Mouse (Mus musculus) midbrain, embryonic 14.5 days (tissue): Measurements from ENCODE around the gene Slc5a3. TPM values are rescaled to one million over a fixed set of nuclear protein-coding genes. Genes with fewer than 3 reads are reported as not detected.

Experiments used
- ATAC-seq: fragments of 200-750 bp; cut with Nextera tagmentation; 2 replicates; pipeline ENCODE4 v1.8.0; 2017; ENCODE audit warnings: moderate number of reproducible peaks, moderate library complexity; ENCODE audit not compliant: low FRiP score, low TSS enrichment
- DNase-seq: peaks from one replicate; pipeline ENCODE4 v3.0.0-alpha.2; 2015
- H3K27ac ChIP-seq: fragments of 300-500 bp; sonication (generic); replicated peaks from 2 replicates; pipeline ENCODE4 v1.5.1; 2014; ENCODE audit warnings: mild to moderate bottlenecking, low read depth, low read length, moderate library complexity
- H3K27me3 ChIP-seq: fragments of 300-500 bp; sonication (generic); 2 replicates; pipeline ENCODE4 v1.6.1; 2014; ENCODE audit warnings: low read length, control low read depth, mixed read lengths; ENCODE audit not compliant: control insufficient read depth, insufficient read depth
- H3K36me3 ChIP-seq: fragments of 300-500 bp; sonication (generic); 2 replicates; pipeline ENCODE4 v1.6.1; 2014; ENCODE audit warnings: low read length, control low read depth; ENCODE audit not compliant: control insufficient read depth, insufficient read depth
- H3K4me1 ChIP-seq: fragments of 300-500 bp; sonication (generic); 2 replicates; pipeline ENCODE4 v1.6.1; 2014; ENCODE audit warnings: mild to moderate bottlenecking, antibody characterized with exemption, low read length, control low read depth; ENCODE audit not compliant: control insufficient read depth, insufficient read depth
- H3K4me2 ChIP-seq: fragments of 300-500 bp; sonication (generic); 2 replicates; pipeline ENCODE4 v1.6.1; 2014; ENCODE audit warnings: mild to moderate bottlenecking, low read length, moderate library complexity
- H3K4me3 ChIP-seq: fragments of 300-500 bp; sonication (generic); replicated peaks from 2 replicates; pipeline ENCODE4 v1.5.1; 2014; ENCODE audit warnings: low read depth, low read length
- H3K9ac ChIP-seq: fragments of 300-500 bp; sonication (generic); replicated peaks from 2 replicates; pipeline ENCODE4 v1.6.1; 2014; ENCODE audit warnings: mild to moderate bottlenecking, low read length, moderate library complexity
- H3K9me3 ChIP-seq: fragments of 300-500 bp; sonication (generic); 2 replicates; pipeline ENCODE4 v1.6.1; 2016; ENCODE audit warnings: low read length, control low read depth, mixed read lengths; ENCODE audit not compliant: control insufficient read depth
- WGBS: fragments of 180-500 bp; shearing (Covaris S2); extraction: QIAGEN DNeasy Blood & Tissue Kit; methylation state at CpG from one replicate; pipeline ENCODE4 v1.1.7; 2014; 5-methylcytosine and 5-hydroxymethylcytosine counted together
- polyA plus RNA-seq: library from polyadenylated mRNA; unstranded; fragments of >200 nt; fragmentation: Nextera tagmentation; extraction: Ambion mirVana; gene quantifications from 2 replicates; pipeline ENCODE4 v1.2.1, GENCODE M21; 2014

Slc5a3 gene
- polyA plus RNA-seq: 22.2 and 30.6 TPM in 2 replicates

DNA sequence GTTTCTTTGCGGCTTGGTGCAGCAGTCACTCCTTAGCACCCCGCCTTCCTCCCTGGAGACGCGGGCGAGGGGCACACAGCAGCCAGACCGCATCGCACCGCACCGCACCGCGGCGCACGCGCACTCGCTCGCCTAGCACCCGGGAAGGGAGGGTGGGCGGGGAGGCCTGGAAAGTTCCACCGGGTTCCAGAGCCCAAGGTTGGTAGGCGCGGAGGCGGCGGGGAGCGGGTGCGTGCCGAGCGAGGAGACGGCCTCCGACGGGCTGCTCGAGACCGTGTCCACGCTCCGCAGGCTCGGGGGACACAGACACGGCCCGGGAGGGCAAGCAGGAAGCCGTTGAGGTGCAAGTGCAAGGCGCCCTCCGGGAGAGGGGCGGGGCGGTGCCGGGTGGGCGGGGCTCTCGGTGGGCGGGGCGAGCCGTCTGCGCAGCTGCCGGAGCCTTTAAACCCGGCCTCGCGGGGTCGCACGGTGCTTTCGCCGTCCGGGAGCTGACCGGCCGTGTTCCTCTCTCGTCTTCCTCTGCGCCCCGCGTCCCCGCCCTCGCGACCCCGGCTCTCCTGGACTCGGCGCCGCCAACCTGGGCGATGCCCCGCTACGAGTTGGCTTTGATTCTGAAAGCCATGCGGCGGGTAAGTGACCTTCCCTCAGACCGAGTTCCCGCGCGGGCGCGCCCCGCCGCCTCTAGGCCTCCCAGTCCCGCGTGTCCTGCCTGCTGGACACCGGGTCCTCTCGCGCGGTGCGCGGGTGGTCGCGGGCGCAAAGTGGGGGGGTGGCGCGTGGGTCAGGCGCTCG is at the start of gene Slc5a3, which contains the start of the genes Mrps6 and Gm49711:
Slc5a3 (plus strand) TSS at position 471 of the 792 bp plus-strand sequence.
Mrps6 (plus strand) TSS at position 419 of the 792 bp plus-strand sequence.
Gm49711 (plus strand) TSS at position 465 of the 792 bp plus-strand sequence.
- Histone ChIP-seq H3K9me3 (0 out of 2 replicates have a peak, but pooled peaks cover 4% of the 10 kb centered on the region), H3K4me1 (peaks cover 21% of the 10 kb centered on the region), H3K36me3 (peaks cover 10% of the 10 kb centered on the region), H3K4me2 (peak within 1 kb of the TSS; percentile 84), H3K27ac (peak within 1 kb of the TSS; percentile 85), H3K9ac (peak within 1 kb of the TSS; percentile 78), H3K27me3 (no peaks in the 10 kb centered on the region), H3K4me3 (peak within 1 kb of the TSS; percentile 88)
- DNase-seq (peak; percentile 94), ATAC-seq (peak; percentile 91)
- under 1% methylated on average over 95 of the region's 99 CpGs for WGBS

DNA sequence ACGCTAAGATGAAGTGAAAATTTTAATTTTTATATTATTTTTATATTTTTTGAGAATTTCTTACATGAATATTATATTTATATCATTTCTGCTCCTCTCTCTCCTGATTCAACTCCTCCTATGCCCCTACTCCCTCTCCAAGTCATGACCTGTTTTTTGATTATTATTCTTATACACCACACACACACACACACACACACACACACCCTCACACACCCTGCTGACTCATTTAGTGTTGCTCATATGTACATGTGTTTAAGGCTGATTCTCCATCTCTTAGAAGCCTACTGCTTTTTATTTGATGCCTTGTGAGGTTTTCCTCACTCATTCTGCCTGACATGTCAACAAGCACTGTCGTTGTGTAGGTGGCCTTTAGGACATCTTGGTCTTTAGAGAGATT is 48.5 kb upstream of the Slc5a3 start:
- no peak overlapping the region for H3K27ac ChIP-seq
- H3K9ac ChIP-seq: no peak overlapping the region
- no peaks in the 10 kb centered on the region for H3K36me3 ChIP-seq
- no peaks in the 10 kb centered on the region for H3K27me3 ChIP-seq
- H3K4me1 ChIP-seq: no peaks in the 10 kb centered on the region
- H3K9me3 ChIP-seq: no peaks in the 10 kb centered on the region
- WGBS: 88% methylated on average over 2 of the region's 2 CpGs
- no peak for DNase-seq
- no peak for ATAC-seq
- H3K4me2 ChIP-seq: no peak overlapping the region
- H3K4me3 ChIP-seq: no peak overlapping the region

DNA sequence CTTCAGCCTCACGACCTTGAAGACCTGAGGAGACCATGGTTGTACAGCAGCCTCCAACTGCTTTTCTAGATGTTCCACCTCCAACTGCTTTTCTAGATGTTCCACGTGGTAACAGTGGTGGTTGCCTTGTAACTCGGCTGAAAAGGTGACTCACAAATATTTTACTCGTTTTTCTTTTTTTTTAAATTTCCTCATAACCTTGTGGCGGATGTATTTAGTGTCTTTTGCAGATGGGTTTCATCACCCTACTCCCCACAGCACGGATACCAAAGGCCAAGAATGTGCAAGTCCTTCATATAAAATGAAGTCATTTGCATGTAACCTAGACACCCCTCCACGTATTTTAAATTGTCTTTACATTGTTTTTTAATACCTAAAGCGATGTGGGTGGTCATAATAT is 41.3 kb upstream of the Slc5a3 start:
- DNase-seq (no peak), ATAC-seq (no peak)
- Histone ChIP-seq H3K27ac (no peak overlapping the region), H3K9me3 (no peaks in the 10 kb centered on the region), H3K36me3 (no peaks in the 10 kb centered on the region), H3K4me3 (no peak overlapping the region), H3K4me2 (no peak overlapping the region), H3K27me3 (no peaks in the 10 kb centered on the region), H3K4me1 (0 out of 2 replicates have a peak, but pooled peaks cover 4% of the 10 kb centered on the region), H3K9ac (no peak overlapping the region)
- WGBS: 93% methylated on average over 8 of the region's 8 CpGs

DNA sequence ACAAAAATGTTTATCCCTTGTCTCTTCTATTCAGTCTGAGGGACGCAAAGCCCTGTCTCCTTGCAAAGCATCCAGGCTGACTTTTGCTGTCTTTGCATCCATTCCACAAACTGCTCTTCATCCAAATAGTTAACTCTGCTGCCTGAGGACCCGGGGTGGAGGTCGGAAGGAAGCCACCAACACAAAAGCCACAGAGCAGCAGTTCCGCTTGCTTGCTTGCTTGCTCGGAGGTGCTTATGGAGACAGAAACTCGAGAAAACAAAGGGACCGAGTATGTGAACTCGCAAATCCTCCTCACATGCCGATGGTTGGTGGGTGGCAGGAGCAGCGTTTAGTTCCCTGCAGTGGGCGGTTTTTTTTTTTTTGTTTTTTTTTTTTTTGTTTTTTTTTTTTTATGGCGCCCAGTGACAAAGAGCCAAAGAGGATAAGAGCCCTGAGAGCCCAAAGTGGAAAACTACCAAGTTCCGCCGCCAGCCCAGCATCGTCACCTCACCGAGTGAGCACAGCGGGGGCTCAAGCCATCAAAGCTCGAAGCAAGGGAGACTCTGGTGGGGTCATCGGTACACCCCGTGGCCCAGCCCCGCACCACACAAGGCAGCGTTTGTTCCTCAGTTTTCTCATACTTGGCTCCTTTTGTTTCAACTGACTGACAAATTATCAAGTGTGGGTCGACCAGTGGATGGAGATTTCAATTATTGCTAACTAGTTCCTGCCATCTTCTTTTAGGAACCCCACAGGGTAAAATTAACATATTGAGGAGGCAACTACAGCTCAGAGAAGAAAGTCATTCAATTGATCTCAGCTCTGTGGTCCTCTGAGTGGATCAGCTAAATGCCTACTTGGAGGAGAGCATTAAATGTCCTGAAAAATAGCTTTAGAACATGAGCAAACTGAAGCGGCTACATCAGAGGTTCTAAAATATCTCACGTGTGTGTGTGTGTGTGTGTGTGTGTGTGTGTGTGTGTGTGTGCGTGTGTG is 38.7 kb upstream of the Slc5a3 start:
- Histone ChIP-seq H3K9ac (peak overlapping the region; percentile 54), H3K4me1 (0 out of 2 replicates have a peak, but pooled peaks cover 4% of the 10 kb centered on the region), H3K27ac (peak overlapping the region; percentile 68), H3K4me2 (peak overlapping the region; percentile 64), H3K9me3 (no peaks in the 10 kb centered on the region), H3K4me3 (peak overlapping the region; percentile 34), H3K27me3 (no peaks in the 10 kb centered on the region), H3K36me3 (no peaks in the 10 kb centered on the region)
- DNase-seq (peak; percentile 69), ATAC-seq (peak; percentile 60; the same call in 1 of the 2 replicates)
- WGBS: 6% methylated on average over 26 of the region's 26 CpGs

DNA sequence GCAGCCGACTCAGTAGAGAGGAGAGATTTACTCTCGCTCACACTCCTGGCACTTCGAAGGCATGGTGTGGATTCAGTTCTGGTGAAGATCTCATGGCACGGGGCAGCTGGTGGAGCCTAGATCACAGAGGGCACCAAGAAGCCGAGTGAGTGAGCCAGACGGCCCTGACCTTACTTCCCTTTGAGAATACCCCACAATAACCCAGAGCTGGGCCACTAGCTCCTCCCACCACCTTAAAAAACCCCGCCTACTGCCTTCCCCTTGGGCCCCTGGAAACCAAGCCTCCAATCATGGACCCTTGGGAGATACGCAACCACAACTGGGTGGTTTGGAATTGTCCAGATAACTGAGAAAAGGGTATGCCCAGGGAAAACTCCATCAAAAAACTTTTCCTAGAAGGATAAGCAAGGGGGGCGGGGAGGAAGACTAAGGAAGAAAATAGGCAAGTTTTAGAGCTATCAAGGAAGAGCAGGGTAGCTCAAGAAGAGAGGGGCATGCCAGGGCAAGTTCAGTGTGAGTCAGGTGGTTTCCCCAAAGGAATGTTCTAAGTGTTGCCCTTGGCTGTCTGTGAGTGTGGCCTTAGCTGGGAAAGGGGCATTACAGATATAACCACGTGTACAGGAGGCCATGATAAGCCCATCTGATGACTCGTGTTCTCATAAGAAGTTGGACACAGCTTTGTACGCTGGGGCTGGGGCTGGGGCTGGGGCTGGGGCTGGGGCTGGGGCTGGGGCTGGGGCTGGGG is 36.3 kb upstream of the Slc5a3 start:
- no peak overlapping the region for H3K9ac ChIP-seq
- H3K27me3 ChIP-seq: no peaks in the 10 kb centered on the region
- ATAC-seq: no peak
- no peaks in the 10 kb centered on the region for H3K36me3 ChIP-seq
- WGBS: 87% methylated on average over 12 of the region's 12 CpGs
- H3K9me3 ChIP-seq: no peaks in the 10 kb centered on the region
- no peak overlapping the region for H3K27ac ChIP-seq
- no peak overlapping the region for H3K4me3 ChIP-seq
- DNase-seq: no peak
- 0 out of 2 replicates have a peak, but pooled peaks cover 4% of the 10 kb centered on the region for H3K4me1 ChIP-seq
- no peak overlapping the region for H3K4me2 ChIP-seq

DNA sequence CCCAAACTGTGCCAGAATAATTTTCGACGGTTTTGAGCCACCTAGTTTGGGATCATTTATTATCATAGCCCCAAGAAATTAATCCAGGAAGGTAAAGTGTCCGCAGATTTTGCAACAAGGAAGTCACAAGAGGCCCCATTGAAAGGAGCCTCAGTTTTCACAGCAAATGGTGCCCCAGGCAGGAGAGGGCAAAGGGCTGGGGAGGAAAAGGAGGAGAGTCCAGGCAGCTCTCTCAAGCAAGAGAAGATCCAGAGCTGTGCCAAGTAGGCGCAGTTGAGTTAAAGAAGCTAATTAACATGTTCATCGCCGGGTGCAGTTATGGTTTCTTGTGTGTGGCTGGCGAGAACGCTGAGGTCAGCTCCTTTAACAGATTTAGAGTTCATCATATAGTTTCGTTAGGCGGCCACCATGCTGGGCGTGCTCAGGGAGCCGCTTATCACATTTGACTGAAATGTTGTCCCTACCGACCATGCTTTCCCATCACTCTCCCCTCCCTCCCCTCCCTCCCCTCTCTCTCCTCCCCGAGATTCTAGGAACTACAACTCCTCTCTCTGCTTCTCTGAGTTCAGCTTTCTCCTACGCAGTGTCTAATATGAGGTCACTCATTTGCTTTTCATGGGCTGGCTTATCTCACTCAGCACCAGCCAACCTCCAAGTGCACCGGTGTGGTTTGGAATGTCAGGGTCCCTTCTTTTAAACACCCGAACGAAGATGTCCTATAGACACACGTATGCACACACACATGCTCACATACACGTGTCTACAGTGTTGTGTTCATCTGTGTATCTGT is 35.4 kb upstream of the Slc5a3 start:
- H3K4me1 ChIP-seq: 0 out of 2 replicates have a peak, but pooled peaks cover 4% of the 10 kb centered on the region
- no peak overlapping the region for H3K9ac ChIP-seq
- H3K9me3 ChIP-seq: no peaks in the 10 kb centered on the region
- H3K4me3 ChIP-seq: no peak overlapping the region
- no peak overlapping the region for H3K4me2 ChIP-seq
- no peaks in the 10 kb centered on the region for H3K36me3 ChIP-seq
- DNase-seq (no peak), ATAC-seq (no peak)
- H3K27ac ChIP-seq: no peak overlapping the region
- no peaks in the 10 kb centered on the region for H3K27me3 ChIP-seq
- 80% methylated on average over 20 of the region's 20 CpGs for WGBS

DNA sequence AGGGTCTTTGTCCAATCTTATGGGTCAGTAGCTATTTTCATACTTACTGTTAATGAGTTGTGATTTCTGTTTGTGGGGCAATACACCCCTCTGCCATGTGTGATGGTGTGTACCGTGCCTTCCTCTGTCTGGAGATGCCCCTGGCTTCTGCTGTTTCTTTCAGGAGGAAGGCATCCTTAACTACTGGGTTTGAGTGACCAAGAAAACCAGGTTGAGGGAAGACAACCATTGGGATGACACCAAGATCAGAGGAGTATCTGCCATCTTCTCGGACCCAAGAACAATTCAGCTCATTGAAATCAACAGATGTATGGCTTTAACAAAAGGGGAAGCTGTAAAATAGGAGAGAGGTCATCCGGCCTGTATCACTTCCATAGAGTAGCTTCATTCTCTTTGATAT is 24.8 kb upstream of the Slc5a3 start:
- Histone ChIP-seq H3K27ac (no peak overlapping the region), H3K4me1 (no peaks in the 10 kb centered on the region), H3K4me2 (no peak overlapping the region), H3K27me3 (no peaks in the 10 kb centered on the region), H3K36me3 (no peaks in the 10 kb centered on the region), H3K9me3 (no peaks in the 10 kb centered on the region), H3K4me3 (no peak overlapping the region), H3K9ac (no peak overlapping the region)
- no peak for DNase-seq
- 83% methylated on average over 3 of the region's 3 CpGs for WGBS
- ATAC-seq: no peak
